Mouse (Mus musculus) v-Abl transformed pro-B cells (cell line): ENCODE measurements around the gene Susd6.
"Not testable (repeated sequence)": the region's sequence is repeated elsewhere in the genome, so short reads cannot be mapped to it uniquely, and the experiment has no call there.

Experiments used
- in situ Hi-C, 2 experiments: fragments of 400-800 bp; cut with MboI; formaldehyde crosslinking; loops; one replicate each; pipeline ENCODE4 v1.15.1; 2025; ENCODE audit not compliant: unreplicated experiment in 2 of 2

Gene Susd6

DNA sequence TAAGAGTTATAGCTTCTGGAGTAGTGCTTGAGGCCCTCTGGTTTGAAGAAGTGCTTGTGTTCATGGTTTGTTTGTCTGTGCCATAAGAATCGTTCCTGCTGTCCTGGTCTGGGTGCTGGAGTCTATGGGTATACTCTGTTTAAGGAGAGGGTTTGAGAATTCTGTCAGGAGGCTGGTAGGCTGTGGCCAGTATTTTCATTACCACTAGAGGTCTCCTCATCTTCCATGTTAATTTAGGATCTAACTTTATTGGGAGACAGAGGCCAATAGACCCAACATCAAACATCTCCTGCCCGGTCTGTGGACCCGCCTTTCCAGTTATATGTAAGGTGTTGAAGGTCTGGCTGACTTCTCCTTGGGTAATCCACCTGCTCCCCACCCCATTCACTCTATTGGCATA is 7.4 kb upstream of the Susd6 start:
- in situ Hi-C loops: no loop called here

DNA sequence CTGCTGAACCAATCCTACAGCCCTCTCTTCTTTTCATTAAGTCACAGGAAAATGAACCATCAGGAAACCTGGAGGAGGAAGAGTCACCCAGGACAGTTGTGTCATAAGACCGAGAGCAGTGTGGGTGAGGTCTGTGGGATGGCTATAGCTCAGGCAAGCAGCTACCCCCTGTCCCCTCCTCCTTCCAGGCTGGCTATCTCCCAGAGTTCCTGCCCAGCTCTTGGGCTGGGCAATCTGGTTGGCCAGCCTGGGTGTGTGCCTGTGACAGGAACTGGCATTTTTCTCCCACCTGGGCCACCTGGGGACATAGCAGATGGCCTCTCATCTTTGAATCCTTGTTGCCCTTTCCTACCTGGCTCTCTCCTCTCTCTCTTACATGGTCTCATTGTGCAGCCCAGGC is 6.4 kb upstream of the Susd6 start:
- in situ Hi-C loops: no loop called here

DNA sequence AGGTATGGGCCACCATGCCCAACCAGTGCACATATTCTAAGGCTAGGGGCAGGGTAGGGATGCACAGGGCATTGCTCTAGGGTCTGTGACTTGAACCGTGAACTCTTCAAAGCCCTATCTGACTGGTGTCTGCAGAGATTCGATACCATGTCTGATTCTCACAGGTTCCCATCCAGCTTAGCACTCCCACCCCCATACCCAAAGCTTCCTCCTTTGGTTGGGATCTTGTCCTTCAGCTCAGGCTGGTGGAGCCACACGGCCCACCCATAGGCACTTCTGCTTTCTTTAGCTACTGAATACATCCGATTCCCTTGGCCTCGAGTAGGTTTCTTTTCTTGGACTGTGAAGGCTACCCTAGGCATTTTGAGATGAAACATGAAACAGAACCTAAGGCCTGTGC is 5.3 kb upstream of the Susd6 start:
- in situ Hi-C loops: no loop called here

DNA sequence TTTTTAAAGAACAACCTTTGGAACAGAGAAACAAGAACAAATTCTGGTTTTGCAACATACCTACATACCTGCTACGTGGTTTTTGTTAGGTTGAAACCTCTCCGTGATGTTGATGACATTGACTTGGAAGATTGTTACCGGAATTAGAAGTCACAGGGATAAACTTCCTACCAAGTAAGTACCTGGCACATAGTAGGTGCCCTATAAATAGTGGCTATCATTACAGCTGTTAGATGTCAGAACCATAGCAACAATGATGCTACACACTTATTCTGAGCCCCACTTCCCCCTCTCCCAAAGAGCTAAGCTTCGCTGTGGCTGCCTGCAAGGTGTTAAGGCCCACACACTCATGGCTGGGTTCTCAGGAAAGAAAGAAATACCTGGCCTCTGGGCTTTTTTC is 4.7 kb upstream of the Susd6 start:
- in situ Hi-C loops: no loop called here

DNA sequence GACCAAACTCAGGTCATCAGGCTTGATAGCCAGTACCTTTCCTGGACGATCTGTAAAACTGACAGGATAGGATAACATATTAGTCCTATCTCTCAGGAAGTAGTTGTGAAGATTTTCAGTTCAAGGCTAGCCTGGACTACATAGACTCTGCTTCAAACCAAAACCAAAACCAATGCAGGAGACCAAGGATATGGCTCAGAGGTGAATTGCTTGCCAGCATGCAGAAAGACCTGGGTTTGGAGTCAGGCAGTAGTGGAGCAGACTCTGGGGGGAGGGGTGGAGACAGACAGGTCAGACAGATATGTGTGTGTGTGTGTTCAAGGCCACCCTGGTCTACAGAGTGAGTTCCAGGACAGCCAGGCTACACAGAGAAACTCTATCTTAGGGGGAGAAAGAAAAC is 3.7 kb upstream of the Susd6 start:
- in situ Hi-C loops: no loop called here

DNA sequence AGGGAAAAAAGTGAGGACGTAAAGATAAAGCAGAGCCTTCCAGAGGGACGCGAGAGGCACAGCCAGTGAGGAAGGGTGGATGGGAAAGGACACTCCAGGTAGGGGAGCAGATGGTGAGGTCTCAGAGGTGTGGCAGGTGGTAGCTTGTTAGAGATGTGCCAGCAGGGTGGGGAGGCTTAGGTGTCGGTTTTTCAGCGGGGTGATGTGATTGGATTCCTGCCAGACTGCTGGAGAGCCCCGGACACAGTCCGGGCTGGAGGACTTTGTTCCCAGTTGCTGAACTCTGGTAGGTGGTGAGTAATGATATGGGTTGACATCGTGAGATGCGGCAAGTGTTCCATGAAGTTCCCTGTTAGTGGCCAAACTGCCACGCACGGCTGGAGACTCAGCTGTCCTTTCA is 2.7 kb upstream of the Susd6 start:
- in situ Hi-C loops: no loop called here

DNA sequence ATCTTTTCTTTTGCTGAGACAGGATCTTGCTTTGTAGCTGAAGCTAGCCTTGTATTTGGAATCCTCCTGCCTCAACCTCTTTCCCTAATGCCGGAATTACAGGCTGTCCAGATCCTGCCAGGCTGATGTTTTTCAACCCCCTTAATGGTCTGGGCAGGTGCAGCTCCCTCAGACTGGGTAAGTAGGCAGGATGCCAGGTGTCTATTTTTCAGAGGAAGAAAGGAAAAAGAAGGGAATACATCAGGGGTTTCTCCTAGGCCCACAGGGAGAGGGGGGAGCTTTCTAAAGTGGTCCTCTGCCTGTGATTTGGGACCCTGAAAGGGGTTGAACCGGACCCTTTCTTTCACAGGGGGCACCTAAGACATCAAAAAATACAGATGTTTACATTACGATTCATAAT is 2.1 kb upstream of the Susd6 start:
- in situ Hi-C loops: no loop called here

DNA sequence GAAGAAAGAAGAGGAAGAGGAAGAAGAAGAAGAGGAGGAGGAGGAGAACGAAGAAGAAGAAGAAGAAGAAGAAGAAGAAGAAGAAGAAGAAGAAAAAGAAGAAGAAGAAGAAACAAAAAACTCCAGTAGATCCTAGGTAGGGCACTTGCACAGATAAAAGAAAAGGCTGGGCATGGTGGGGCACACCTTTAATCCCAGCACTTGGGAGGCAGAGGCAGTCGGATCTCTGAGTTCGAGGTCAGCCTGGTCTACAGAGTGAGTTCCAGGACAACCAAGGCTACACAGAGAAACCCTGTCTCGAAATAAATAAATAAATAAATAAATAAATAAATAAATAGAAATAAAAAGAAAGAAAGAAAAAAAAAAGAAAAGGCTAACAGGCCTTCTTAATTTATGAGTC is 1.0 kb upstream of the Susd6 start:
- in situ Hi-C loops: not testable (repeated sequence)

DNA sequence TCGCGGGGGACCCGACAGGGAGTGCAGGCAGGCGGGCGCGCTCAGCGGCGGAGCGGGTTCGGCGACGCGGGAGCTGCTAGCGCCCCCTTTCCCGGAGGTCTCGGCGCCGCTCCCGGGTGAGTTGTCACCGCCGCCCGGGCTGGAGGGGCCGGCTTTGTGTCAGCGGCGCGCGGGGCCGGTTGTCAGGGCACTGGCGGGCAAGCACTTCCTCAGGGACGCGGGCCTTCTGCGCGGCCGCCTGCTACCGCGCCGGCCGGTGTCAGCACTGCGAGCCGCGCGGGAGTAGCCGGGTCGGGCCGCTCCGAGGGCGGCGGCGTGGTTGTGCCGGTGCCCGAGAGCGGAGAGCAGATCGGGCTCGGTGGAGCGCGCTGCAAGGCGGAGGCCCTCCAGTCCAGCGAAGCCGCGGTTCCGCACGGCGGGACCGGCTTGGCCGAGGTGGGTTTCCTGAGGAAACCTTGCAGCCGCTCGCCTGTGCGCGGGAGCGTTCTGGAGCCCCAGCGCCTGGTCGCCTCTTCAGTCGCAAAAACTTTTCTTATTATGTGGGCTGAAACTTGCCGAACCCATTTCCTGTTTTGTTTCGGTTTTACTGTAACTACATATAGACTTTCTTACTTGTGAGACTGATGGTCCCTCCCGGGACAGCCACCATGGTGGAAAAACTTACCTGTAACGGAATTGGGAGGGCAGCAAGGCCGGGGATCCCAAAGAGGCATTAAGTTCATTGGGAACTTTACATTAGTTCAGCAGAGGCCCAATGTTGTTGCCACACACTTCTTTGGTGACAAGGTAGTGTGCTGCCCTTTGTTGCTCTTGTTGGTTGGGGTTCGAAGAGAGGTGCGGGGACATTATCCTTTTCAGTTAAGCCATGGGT is 625 bp downstream of the Susd6 start:
- in situ Hi-C loops: no loop called here

DNA sequence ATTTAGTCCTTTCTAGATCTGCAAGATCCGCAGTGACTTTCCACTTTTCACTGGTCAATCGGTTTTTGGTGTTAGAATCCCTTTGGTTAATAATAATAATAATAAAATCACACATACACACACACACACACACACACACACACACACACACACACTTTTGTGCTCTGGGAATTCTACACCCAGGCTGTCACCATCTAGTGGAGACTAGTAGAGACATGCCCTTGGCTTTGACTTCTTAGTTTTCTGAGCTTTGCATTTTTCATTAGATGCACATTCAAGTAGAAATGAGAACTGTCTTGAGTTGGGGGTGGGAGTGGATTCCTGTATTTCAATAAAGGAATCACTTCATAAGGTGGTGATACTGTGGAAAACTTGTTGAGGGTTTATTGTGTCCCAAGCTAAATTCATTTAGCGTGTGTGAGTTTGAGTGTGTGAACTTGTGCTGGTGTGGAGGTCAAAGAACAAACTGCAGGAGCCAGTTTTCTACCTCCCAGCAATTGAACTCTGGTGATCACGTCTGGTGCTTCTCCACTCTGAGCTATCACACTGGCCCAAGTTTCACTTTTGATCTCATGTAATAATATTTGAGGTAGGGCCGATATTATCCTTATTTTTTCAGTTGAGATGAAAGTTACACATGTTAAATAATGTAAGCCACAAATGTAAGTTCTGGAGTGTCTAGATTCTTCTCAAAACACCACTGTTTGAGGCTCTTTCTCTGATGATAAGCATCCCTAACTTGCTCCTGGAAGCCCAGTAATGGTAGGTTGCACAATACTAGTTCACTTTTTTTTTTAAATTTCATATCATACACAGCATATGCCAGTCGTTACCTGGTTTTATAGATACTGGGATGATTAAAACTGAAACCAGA is 1.5 kb downstream of the Susd6 start:
- in situ Hi-C loops: no loop called here

DNA sequence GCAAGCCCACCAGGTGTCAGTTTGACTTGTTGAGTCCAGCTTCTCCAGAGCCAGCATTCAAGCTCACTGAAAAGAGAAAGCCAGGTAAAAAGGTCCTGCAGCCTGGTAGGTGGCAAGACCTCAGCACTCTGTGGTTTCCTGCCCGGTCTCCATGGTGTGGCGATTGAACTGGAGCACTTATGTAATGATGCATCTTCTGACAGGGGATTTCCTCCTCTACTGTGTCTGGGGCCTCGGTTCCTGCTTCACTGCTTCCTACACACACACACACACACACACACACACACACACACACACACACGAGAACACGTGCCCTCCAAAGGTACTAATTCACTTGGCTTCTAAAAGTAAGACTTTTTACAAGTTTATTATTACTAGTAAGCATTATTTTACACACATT is 2.6 kb downstream of the Susd6 start:
- in situ Hi-C loops: no loop called here

DNA sequence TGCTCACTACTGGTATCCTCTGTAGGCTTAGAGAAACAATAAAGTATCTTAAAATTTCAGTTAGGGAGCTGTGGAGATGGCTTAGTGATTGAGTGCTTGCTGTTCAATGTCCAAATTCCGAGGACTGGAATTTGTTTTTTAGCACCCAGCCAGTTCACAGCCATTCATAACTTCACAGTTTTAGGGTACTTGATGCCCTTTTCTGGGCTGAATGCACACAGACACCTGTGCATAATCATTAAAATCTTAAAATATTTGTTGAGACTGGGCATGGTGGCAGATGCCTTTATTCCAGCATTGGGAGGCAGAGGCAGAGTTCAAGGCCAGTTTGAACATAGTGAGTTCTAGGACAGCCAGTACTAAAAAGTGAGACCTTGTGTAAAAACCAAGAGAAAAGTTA is 3.2 kb downstream of the Susd6 start:
- in situ Hi-C loops: no loop called here

DNA sequence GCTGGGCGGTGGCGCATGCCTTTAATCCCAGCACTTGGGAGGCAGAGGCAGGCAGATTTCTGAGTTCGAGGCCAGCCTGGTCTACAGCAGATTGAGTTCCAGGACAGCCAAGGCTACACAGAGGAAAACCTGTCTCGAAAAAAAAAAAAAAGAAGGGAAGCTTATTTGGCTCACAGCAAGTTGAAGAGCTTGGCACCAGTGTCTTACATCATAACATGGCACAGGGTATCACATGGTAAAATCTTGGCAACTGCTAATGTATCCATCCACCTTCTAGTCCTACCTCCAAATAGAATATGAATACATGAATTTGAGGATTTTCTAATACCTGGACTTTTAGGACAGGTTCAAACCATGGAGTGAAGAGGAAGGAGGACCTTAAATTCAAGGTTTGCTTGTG is 4.2 kb downstream of the Susd6 start:
- in situ Hi-C loops: no loop called here

DNA sequence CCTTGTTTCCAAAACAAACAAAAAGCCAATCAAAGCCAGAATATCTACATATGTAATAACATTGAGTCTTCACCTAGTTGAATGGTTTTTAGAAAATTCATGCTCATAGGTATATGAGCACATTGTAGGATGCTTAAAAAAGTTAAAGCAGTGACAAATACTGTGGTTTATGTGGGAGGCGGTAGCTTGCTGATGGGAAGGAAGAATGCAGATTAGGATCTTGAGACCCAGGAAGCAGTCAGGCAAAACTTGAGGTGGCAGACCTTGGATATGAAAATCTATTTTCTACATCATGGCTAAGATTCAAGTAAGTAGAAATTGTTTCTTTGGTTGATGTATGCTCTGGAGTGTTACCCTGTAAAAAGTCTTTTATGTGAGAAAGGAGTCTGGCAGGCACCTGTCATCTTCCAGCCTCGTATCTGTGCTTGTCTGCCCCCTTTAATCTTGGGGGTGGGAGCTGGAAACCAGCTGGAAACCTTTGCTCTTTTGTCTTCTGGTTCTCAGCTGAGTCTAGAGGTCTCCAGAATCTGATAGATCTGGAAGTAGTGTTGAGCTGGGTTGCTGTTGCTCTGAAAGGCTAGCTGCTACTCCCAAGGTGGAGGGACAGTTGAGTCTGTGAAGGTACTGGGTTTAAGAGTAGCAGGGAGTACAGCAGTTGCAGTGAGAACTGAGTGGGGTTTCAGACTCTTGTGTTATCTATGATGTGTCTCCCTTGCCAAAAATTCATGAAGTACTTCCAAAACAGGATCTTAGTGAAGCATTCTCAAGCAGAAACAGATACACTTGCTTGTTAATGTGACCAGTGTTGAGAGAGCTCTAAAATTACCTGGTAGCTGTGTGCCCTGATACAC is 4.8 kb downstream of the Susd6 start:
- in situ Hi-C loops: no loop called here

DNA sequence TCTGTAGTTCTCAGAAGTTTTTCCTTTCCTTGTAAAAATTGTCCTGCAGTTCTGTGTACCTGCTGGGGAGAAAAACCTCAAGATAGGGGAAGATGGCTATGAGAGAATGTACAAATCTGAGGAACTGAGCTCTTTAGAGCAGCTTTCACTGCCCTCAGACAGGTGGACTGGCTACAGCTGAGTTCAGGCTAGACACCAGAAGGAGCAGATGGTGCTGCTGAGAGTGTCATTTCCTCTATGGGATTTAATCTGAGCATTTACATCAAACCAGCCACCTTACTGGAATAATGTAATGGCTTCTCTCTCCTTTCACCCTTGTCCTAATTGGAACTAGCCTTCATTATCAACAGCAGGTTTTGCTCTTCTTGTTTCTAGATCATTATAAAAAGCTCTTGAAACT is 8.0 kb downstream of the Susd6 start:
- in situ Hi-C loops: no loop called here

DNA sequence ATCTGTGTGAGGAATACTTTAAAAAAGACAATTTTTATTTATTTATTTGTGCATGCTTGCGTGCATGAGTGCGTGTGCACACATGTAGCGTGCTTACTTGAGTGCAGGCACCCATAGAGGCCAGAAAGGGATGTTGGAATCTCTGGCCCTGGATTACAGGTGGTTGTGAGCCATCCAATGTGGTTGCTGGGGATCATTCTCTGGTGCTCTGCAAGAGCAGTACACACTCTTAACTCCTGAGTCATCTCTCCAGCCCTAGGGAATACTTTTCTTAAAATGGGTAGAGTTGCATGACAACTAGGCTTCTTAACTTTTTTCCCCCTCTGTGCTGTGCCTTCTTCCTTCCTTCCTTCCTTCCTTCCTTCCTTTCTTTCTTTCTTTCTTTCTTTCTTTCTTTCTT is 9.8 kb downstream of the Susd6 start:
- in situ Hi-C loops: no loop called here

DNA sequence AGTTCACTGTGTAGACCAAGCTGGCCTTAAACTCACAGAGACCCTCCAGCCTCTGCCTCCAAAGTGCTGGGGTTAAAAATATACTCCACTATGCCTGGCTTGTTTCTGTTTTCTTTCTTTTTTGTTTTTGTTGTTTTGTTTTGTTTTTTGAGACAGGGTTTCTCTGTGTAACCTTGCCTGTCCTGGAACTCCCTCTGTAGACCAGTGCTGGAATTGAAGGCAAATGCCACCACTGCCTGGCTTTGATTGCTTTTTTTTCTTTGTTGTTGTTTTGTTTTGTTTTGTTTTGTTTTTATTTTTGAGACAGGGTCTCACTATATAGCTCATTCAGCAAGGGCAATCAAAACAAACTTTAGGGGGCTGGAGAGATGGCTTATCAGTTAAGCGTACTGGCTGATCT is 11.1 kb downstream of the Susd6 start:
- in situ Hi-C loops: no loop called here

DNA sequence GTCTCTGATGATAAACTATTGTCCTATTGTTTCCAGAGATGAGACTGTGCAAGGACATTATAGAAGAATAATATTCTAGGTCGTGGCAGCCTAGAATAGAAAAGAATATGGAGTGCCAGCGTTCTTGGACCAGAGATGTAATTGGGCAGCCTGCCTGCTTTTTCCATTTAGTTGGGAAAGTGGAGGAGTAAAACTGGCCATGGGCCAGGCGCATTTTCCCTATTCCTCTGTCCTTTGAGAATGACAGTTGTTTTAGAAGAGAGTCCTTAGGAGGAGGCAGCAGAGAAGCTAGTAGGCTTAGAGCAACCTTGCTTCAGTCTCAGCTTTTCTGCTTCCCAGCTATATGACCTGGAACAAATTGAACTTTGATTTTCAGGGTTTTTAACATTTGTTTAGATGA is 13.6 kb downstream of the Susd6 start:
- in situ Hi-C loops: no loop called here

DNA sequence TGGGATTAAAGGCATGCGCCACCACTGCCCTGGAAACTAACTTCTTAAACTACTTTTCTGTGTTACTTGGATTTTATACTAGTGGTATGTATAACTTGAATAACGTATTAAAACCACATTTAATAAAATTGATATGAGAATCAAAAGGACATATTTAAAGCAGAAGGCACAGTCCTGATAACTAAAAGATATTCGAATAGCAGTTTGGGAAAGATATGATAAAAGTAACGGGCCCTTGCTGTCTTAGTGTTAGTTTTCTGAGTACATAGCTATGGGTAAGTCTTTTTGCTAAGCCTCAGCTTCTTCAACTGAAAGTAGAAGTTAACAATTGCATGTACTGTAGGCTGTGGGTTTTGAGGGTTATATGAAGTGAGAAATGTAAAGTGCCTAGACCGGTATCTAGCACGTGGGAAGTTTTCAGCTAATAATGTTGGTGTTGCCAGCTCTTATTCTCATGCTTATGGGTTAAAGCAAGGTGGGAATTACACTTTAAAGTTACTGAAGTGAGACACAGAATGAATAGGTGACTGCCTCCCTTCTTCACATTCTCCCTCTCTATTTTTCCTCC is 14.6 kb downstream of the Susd6 start:
- in situ Hi-C loops: no loop called here

DNA sequence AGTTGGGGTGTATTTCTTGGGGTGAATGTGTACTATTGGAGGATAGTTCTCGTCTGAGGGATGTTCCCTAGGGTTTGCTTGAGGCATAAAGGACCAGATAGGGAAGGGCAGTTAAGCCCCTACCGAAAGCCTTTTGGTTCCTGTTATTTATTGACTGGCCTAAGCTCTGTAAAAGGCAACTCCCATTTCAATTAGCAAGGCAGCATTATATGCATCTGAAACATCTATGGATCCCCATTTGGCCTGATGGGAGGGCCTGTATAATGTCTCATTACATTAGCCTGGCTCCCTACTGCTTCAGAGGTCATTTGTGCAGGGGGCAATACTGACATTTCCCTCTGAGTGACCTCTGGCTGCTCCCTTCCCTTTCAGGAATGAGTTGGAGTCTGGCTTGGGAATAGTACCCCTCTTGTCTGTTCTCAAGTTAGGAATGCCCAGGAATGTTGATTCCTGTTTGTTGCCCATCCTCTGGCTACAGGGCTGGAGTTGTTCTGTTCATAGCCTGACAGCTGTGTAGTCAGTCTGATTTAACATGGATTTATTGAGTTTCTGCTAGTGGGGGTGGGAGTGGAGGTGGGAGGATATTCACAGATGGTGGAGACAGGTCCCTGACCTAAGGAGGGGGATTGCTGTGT is 17.3 kb downstream of the Susd6 start:
- in situ Hi-C loops: no loop called here
